Mouse (Mus musculus) effector memory CD4-positive, alpha-beta T cell, adult 5 months (primary cell): ENCODE measurements around the gene Sohlh2. TPM values are rescaled to one million over a fixed set of nuclear protein-coding genes. Genes with fewer than 3 reads are reported as not detected.

Experiments used
- polyA plus RNA-seq: library from polyadenylated mRNA; unstranded; fragments of 100-300 nt; shearing (Covaris generic); gene quantifications from one replicate; pipeline ENCODE4 v1.2.1, GENCODE M21; 2017

Sohlh2 gene
- polyA plus RNA-seq, result not detected

GRCm38 (mm10) chr3:55181766-55182165 is at the start of gene Sohlh2:
Sohlh2 (plus strand) TSS chr3:55182028.

GRCm38 (mm10) chr3:55137039-55137438 is 44.8 kb upstream of the Sohlh2 start, which contains the start of gene Ccdc169:
Ccdc169 (plus strand) TSS chr3:55137339.

GRCm38 (mm10) chr3:55241730-55242421 is 60.0 kb downstream of the Sohlh2 start, which contains the start of gene Dclk1:
Dclk1 (plus strand) TSS chr3:55242364.

Other genes starting within 250 kb of the Sohlh2 start
- not detected for gene Ccna1, start 126.5 kb upstream of the Sohlh2 start, polyA plus RNA-seq
- gene Spg20, start 69.9 kb upstream of the Sohlh2 start, polyA plus RNA-seq, result 13.1 TPM
- not detected for gene Ccdc169, start 44.7 kb upstream of the Sohlh2 start, polyA plus RNA-seq
- 1.7 TPM for gene Dclk1, start 60.3 kb downstream of the Sohlh2 start, polyA plus RNA-seq